Mouse (Mus musculus): ENCODE measurements around the gene Krtap17-1. TPM values are rescaled to one million over a fixed set of nuclear protein-coding genes. Genes with fewer than 3 reads are reported as not detected.

Krtap17-1 gene
- total RNA-seq, 2 experiments from 2014 or later = not detected

GRCm38 (mm10) chr11:99964213-99964612, 29.6 kb downstream of the Krtap17-1 start:
- DNase-seq = no peak

- DNase-seq = no peak
Observed at GRCm38 (mm10) chr11:99948175-99948574, 45.6 kb downstream of the Krtap17-1 start, which contains the start of gene Krtap9-5. Gene Krtap9-5 (plus strand): TSS chr11:99948475.

Other genes with a start within 250 kb of the Krtap17-1 start
- not detected for gene Gm11595, start 221.1 kb downstream of the Krtap17-1 start, total RNA-seq (2021)
- gene Krtap4-8, start 213.3 kb downstream of the Krtap17-1 start, total RNA-seq (2021) = not detected
- under 1 TPM in 1 of 2 experiments, not detected in 1; 0.23 TPM for gene Krtap4-9, start 208.8 kb downstream of the Krtap17-1 start, total RNA-seq (2021)
- gene Gm11596, start 200.5 kb downstream of the Krtap17-1 start, total RNA-seq (2021) = not detected
- not detected for gene Gm11569, start 195.1 kb downstream of the Krtap17-1 start, total RNA-seq (2021)
- gene Gm11554, start 189.5 kb downstream of the Krtap17-1 start, total RNA-seq (2021) = not detected
- gene Krtap4-13, start 184.1 kb downstream of the Krtap17-1 start, total RNA-seq (2021) = not detected
- not detected for gene Gm11564, start 178.3 kb downstream of the Krtap17-1 start, total RNA-seq (2021)
- gene 2300003K06Rik, start 155.9 kb downstream of the Krtap17-1 start, total RNA-seq (2021) = not detected
- gene Krtap4-16, start 142.4 kb downstream of the Krtap17-1 start, total RNA-seq (2021) = not detected
- gene Gm11568, start 136.1 kb downstream of the Krtap17-1 start, total RNA-seq (2021) = not detected
- not detected for gene Gm11559, start 129.5 kb downstream of the Krtap17-1 start, total RNA-seq (2021)
- not detected for gene Krtap9-1, start 120.6 kb downstream of the Krtap17-1 start, total RNA-seq (2021)
- gene Gm11567, start 114.8 kb downstream of the Krtap17-1 start, total RNA-seq (2021) = not detected
- gene Krtap31-1, start 86.1 kb downstream of the Krtap17-1 start, total RNA-seq (2021) = not detected
- gene Gm11565, start 79.2 kb downstream of the Krtap17-1 start, total RNA-seq (2021) = not detected
- gene Krtap31-2, start 57.7 kb downstream of the Krtap17-1 start, total RNA-seq (2021) = not detected
- gene Krtap9-5, start 45.5 kb downstream of the Krtap17-1 start, total RNA-seq (2021) = not detected
- not detected for gene Krtap29-1, start 14.9 kb downstream of the Krtap17-1 start, total RNA-seq (2021)
- gene Krtap16-1, start 7.4 kb downstream of the Krtap17-1 start, total RNA-seq (2021) = not detected
- not detected for gene Krt33a, start 22.2 kb upstream of the Krtap17-1 start, total RNA-seq (2021)
- gene Krt33b, start 35.9 kb upstream of the Krtap17-1 start, total RNA-seq (2021) = under 1 TPM; 0.38 to 0.45 TPM
- not detected for gene Krt34, start 47.6 kb upstream of the Krtap17-1 start, total RNA-seq (2021)
- gene Krt31, start 56.6 kb upstream of the Krtap17-1 start, total RNA-seq (2021) = not detected
- not detected for gene Krt32, start 94.2 kb upstream of the Krtap17-1 start, total RNA-seq (2021)
- not detected for gene Krt35, start 102.2 kb upstream of the Krtap17-1 start, total RNA-seq (2021)
- not detected for gene Krt36, start 111.6 kb upstream of the Krtap17-1 start, total RNA-seq (2021)
- gene Krt13, start 127.6 kb upstream of the Krtap17-1 start, total RNA-seq (2021) = not detected
- gene Krt15, start 141.9 kb upstream of the Krtap17-1 start, total RNA-seq (2021) = not detected
- 1 to 10 TPM in 1 of 2 experiments, under 1 TPM in 1; 0.45 to 1.4 TPM for gene Krt19, start 154.7 kb upstream of the Krtap17-1 start, total RNA-seq (2021)
- gene Krt9, start 199.3 kb upstream of the Krtap17-1 start, total RNA-seq (2021) = not detected
- gene Krt14, start 213.6 kb upstream of the Krtap17-1 start, total RNA-seq (2021) = not detected